Mouse (Mus musculus) megakaryocyte, embryonic 14.5 days (primary cell): ENCODE measurements around the gene Zscan4-ps3. TPM values are rescaled to one million over a fixed set of nuclear protein-coding genes. Genes with fewer than 3 reads are reported as not detected.
"Not testable (repeated sequence)": the region's sequence is repeated elsewhere in the genome, so short reads cannot be mapped to it uniquely, and the experiment has no call there.

ENCODE experiments used
- H3K27me3 ChIP-seq: replicated peaks from 2 replicates; pipeline ENCODE3; 2012; ENCODE audit warnings: inconsistent platforms
- H3K36me3 ChIP-seq: replicated peaks from 2 replicates; pipeline ENCODE3; 2012; ENCODE audit warnings: low read length, inconsistent platforms, mixed read lengths
- H3K4me1 ChIP-seq: 2 replicates; pipeline ENCODE4 v1.6.1; 2012; ENCODE audit warnings: inconsistent platforms
- H3K4me3 ChIP-seq: replicated peaks from 2 replicates; pipeline ENCODE3; 2012; ENCODE audit warnings: moderate library complexity, mild to moderate bottlenecking, inconsistent platforms
- H3K9me3 ChIP-seq: 2 replicates; pipeline ENCODE4 v1.6.1; 2012; ENCODE audit warnings: inconsistent platforms
- polyA plus RNA-seq: library from polyadenylated mRNA; stranded (reverse); fragments of >175 nt; gene quantifications from 2 replicates; pipeline ENCODE4 v1.2.3, GENCODE M21; 2012; ENCODE audit warnings: low replicate concordance; ENCODE audit not compliant: insufficient read depth

Zscan4-ps3 gene
- not detected in 2 replicates for polyA plus RNA-seq

- not testable (repeated sequence) for H3K36me3 ChIP-seq, H3K27me3 ChIP-seq, H3K9me3 ChIP-seq, H3K4me3 ChIP-seq, H3K4me1 ChIP-seq
These were observed at the start of gene Zscan4-ps3 for GRCm38 (mm10) chr7:11609008-11609407. Gene Zscan4-ps3 (plus strand): TSS chr7:11609308.

DNA sequence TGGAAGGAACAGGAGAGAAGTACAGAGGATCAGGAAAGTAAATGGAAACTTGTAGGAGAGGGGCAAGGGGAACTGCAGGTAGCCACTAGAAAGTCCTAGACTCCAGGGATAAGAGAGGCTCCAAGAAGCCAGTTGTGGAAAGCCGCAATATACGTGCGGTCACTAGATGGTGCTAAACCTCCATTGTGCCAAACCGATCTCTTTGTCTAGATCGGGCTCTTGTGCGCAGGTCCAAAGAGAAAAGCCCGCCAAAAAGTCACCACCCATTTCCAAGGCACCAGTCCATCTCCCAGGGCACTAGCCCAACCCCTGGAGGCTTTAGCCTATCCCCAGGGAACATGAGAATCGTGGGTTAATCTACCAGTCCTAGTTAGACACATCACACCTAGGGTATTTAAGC is 8.0 kb downstream of the Zscan4-ps3 start:
- not testable (repeated sequence) for H3K27me3 ChIP-seq, H3K4me3 ChIP-seq, H3K9me3 ChIP-seq, H3K4me1 ChIP-seq, H3K36me3 ChIP-seq

Other genes starting within 250 kb of the Zscan4-ps3 start
- gene Zscan4f, start 211.4 kb upstream of the Zscan4-ps3 start, polyA plus RNA-seq: not detected in 2 replicates
- gene Zscan4-ps2, start 95.0 kb upstream of the Zscan4-ps3 start, polyA plus RNA-seq: not detected in 2 replicates
- gene Vmn1r72, start 70.8 kb downstream of the Zscan4-ps3 start, polyA plus RNA-seq: not detected in 2 replicates
- 0.03 TPM in 1 of 2 replicates, not detected in the other for gene Vmn1r73, start 121.0 kb downstream of the Zscan4-ps3 start, polyA plus RNA-seq
- not detected in 2 replicates for gene Vmn1r74, start 224.7 kb downstream of the Zscan4-ps3 start, polyA plus RNA-seq